Mouse (Mus musculus): ENCODE measurements at regions not wholly inside any gene's neighbourhood (a gene's known extent, or its start where the extent isn't known, plus 50 kb on each side); places are given as distances from the start of the nearest gene placed in this dataset.

DNA sequence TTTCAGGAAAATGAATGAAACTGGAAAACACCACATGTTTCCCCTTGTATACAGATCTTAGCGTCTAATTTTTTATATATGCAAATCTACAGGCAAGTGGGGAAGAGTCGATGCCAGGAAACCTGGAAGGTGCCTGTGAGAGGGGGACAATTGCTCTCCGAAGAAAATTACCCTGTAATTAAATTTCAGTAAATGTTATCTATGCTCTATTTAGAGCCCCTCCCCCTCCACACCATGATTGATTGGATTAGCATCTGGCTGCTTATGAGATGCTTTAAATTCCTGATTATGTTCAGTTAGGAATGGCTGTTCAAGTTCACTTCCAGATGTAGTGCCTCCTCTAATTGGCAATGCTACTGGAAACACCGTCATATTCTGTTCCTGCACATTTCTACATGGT lies 325.0 kb downstream of the Slc30a10 start:
- H3K4me2 ChIP-seq (ENCODE audit: low read depth, low read length), result no peak overlapping the region
- H3K4me1 ChIP-seq (ENCODE audit: control insufficient read depth, insufficient read depth, low read length), result no peaks in the 10 kb centered on the region
- no peak for ATAC-seq
- no peak overlapping the region for H3K9ac ChIP-seq (ENCODE audit: low read depth, low read length)
- no peak overlapping the region for H3K27ac ChIP-seq (ENCODE audit: low read length)
- H3K4me3 ChIP-seq (ENCODE audit: low read length), result no peak overlapping the region
- WGBS, result 65% methylated on average over 4 of the region's 4 CpGs
- no peaks in the 10 kb centered on the region for H3K9me3 ChIP-seq (ENCODE audit: control insufficient read depth, low read length)
- H3K36me3 ChIP-seq (ENCODE audit: control insufficient read depth, insufficient read depth, low read length), result no peaks in the 10 kb centered on the region
- no peaks in the 10 kb centered on the region for H3K27me3 ChIP-seq (replicated peaks; ENCODE audit: control insufficient read depth, insufficient read depth, low read length)

DNA sequence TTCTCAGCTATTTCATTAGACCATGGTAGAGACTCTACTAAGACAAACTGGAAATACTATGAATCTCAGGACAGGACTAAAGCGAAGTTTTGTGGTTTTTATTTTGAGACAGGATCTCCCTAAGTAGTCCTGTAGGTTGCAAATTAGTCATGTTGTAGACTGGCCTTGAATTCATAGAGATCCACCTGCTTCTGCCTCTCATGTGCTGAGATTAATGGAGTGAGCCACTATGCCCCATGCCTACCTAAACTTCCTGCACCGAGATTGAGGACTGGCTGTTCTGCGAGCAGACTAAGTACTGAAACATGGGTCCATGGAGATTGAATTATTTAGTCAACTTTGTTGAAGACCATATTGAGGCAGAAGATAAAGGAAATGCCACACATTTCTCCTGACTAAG lies 315.0 kb downstream of the Lyplal1 start:
- no peak overlapping the region for H3K4me2 ChIP-seq (ENCODE audit: low read depth, low read length)
- ATAC-seq, result no peak
- no peak overlapping the region for H3K4me3 ChIP-seq (ENCODE audit: low read length)
- 85% methylated on average over 3 of the region's 3 CpGs for WGBS
- no peaks in the 10 kb centered on the region for H3K27me3 ChIP-seq (replicated peaks; ENCODE audit: control insufficient read depth, insufficient read depth, low read length)
- H3K36me3 ChIP-seq (ENCODE audit: control insufficient read depth, insufficient read depth, low read length), result no peaks in the 10 kb centered on the region
- no peaks in the 10 kb centered on the region for H3K4me1 ChIP-seq (ENCODE audit: control insufficient read depth, insufficient read depth, low read length)
- no peak overlapping the region for H3K9ac ChIP-seq (ENCODE audit: low read depth, low read length)
- H3K9me3 ChIP-seq (ENCODE audit: control insufficient read depth, low read length), result no peaks in the 10 kb centered on the region
- no peak overlapping the region for H3K27ac ChIP-seq (ENCODE audit: low read length)

DNA sequence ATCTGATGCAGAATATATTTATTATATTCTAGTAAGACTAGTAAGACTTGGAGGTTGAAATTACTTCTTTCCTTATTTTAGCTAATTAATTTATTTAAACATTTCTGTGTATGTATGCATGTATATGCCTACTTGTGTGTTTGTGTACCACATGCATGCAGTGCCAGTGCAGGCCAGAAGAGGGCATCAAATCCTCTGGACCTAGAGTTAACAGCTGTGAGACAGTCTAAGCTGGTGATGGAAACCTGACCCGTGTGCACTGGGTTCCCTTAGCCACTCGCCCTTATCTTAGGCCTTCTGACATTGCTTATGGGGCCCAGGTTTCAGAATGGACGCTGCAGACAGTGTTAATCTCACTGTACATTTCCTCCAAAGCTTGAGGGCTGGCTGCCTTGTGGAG lies 302.2 kb downstream of the Lyplal1 start:
- no peak for ATAC-seq
- H3K4me2 ChIP-seq (ENCODE audit: low read depth, low read length), result no peak overlapping the region
- 89% methylated on average over 3 of the region's 3 CpGs for WGBS

DNA sequence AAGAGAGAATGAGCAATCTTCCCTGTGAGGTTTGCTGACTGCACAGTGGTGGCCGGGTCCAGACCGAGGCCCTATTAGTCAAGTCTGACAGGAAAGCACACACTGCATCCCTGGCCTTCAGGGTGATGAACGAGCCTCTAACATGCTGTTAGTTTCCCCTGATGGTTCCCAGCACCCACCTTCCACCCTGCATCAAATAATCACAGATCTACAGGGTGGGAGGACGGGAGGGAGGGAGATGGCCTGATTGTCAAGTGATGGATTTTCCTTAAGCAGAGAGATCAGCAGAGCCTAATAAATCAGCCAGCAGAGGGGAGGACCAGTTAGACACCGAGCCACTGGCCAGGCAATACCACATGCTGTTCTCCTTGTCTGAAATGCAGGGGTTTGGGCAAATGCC lies 298.1 kb downstream of the Lyplal1 start:
- no peak for ATAC-seq
- no peaks in the 10 kb centered on the region for H3K36me3 ChIP-seq (ENCODE audit: control insufficient read depth, insufficient read depth, low read length)
- H3K9me3 ChIP-seq (ENCODE audit: control insufficient read depth, low read length), result no peaks in the 10 kb centered on the region
- H3K4me3 ChIP-seq (ENCODE audit: low read length), result no peak overlapping the region
- no peak overlapping the region for H3K4me2 ChIP-seq (ENCODE audit: low read depth, low read length)
- no peak overlapping the region for H3K9ac ChIP-seq (ENCODE audit: low read depth, low read length)
- 31% methylated on average over 5 of the region's 5 CpGs for WGBS
- no peak overlapping the region for H3K27ac ChIP-seq (ENCODE audit: low read length)
- H3K27me3 ChIP-seq (replicated peaks; ENCODE audit: control insufficient read depth, insufficient read depth, low read length), result no peaks in the 10 kb centered on the region
- H3K4me1 ChIP-seq (ENCODE audit: control insufficient read depth, insufficient read depth, low read length), result no peaks in the 10 kb centered on the region

More for the DNA sequence above, 302.2 kb downstream of the Lyplal1 start:
- H3K27me3 ChIP-seq (replicated peaks; ENCODE audit: control insufficient read depth, insufficient read depth, low read length), result no peaks in the 10 kb centered on the region
- H3K9me3 ChIP-seq (ENCODE audit: control insufficient read depth, low read length), result no peaks in the 10 kb centered on the region
- H3K9ac ChIP-seq (ENCODE audit: low read depth, low read length), result no peak overlapping the region
- no peak overlapping the region for H3K27ac ChIP-seq (ENCODE audit: low read length)
- no peaks in the 10 kb centered on the region for H3K36me3 ChIP-seq (ENCODE audit: control insufficient read depth, insufficient read depth, low read length)
- no peaks in the 10 kb centered on the region for H3K4me1 ChIP-seq (ENCODE audit: control insufficient read depth, insufficient read depth, low read length)
- H3K4me3 ChIP-seq (ENCODE audit: low read length), result no peak overlapping the region

DNA sequence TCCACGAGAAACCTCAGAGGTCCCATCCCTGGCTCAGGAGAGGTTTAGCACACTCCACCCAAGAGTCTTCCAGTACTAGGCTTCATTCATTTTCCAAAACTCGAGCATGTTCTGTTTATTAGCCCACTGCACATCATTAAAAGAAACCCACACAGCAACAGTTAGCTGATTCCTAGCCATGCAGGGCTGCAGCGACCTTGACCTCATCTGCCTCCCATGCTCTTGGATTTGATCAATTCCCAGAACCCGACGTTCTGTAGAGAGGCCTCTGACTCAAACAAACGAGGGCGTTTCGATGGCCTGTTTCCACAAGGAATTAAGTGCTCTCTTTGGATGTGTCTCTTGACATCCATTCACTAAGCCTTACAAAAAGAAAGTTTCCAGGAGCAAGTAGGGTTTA lies 294.9 kb downstream of the Lyplal1 start:
- Histone ChIP-seq H3K4me1 (ENCODE audit: control insufficient read depth, insufficient read depth, low read length) (no peaks in the 10 kb centered on the region), H3K27me3 (replicated peaks; ENCODE audit: control insufficient read depth, insufficient read depth, low read length) (no peaks in the 10 kb centered on the region), H3K27ac (ENCODE audit: low read length) (no peak overlapping the region), H3K36me3 (ENCODE audit: control insufficient read depth, insufficient read depth, low read length) (no peaks in the 10 kb centered on the region), H3K9me3 (ENCODE audit: control insufficient read depth, low read length) (no peaks in the 10 kb centered on the region), H3K4me3 (ENCODE audit: low read length) (no peak overlapping the region), H3K9ac (ENCODE audit: low read depth, low read length) (no peak overlapping the region), H3K4me2 (ENCODE audit: low read depth, low read length) (no peak overlapping the region)
- whole genome bisulfite sequencing, result 59% methylated on average over 8 of the region's 8 CpGs
- no peak for ATAC-seq

DNA sequence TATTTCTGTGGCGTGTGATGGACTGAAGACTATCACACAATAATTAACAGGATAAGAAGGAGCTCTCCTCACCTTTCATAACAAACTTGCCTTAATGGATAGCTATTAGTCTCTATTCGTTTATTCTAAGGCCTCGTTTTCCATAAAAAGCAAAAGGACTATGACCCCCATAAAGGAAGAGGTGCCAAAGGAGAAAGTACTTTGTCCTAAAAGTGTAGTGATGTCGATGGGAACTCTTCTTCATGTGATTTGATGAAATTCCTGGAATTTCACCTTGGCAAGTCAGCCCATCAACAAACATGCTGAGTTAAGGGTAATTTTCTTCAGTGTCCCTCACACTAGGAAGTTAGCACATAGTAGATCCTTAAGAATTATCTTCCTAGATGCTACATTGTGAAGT lies 293.9 kb downstream of the Lyplal1 start:
- ATAC-seq, result no peak
- Histone ChIP-seq H3K36me3 (ENCODE audit: control insufficient read depth, insufficient read depth, low read length) (no peaks in the 10 kb centered on the region), H3K4me2 (ENCODE audit: low read depth, low read length) (no peak overlapping the region), H3K9me3 (ENCODE audit: control insufficient read depth, low read length) (no peaks in the 10 kb centered on the region), H3K27me3 (replicated peaks; ENCODE audit: control insufficient read depth, insufficient read depth, low read length) (no peaks in the 10 kb centered on the region), H3K27ac (ENCODE audit: low read length) (no peak overlapping the region), H3K9ac (ENCODE audit: low read depth, low read length) (no peak overlapping the region), H3K4me1 (ENCODE audit: control insufficient read depth, insufficient read depth, low read length) (no peaks in the 10 kb centered on the region), H3K4me3 (ENCODE audit: low read length) (no peak overlapping the region)
- WGBS, result 59% methylated on average over 4 of the region's 4 CpGs

DNA sequence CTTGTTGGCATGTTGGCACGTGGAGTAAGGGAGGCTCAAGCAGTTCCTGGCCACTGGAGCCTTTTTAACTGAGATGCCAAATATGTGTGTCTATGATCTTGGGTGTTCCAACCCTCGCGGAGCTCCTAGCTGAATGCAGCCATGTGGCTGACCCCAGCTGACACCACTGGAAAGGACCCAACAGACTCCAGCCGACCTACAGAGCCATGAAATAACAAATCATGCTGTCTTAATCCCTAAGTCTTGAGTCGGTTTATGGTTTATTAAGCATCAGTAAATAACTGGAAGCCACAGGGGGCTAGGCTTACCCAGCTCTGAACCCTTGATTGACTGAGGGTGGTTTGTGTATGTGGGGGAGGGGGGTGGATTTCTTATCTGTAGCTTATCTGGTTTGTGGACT lies 293.2 kb downstream of the Lyplal1 start:
- 36% methylated on average over 5 of the region's 5 CpGs for WGBS
- Histone ChIP-seq H3K9ac (ENCODE audit: low read depth, low read length) (no peak overlapping the region), H3K36me3 (ENCODE audit: control insufficient read depth, insufficient read depth, low read length) (no peaks in the 10 kb centered on the region), H3K27me3 (replicated peaks; ENCODE audit: control insufficient read depth, insufficient read depth, low read length) (no peaks in the 10 kb centered on the region), H3K4me1 (ENCODE audit: control insufficient read depth, insufficient read depth, low read length) (no peaks in the 10 kb centered on the region), H3K4me2 (ENCODE audit: low read depth, low read length) (no peak overlapping the region), H3K4me3 (ENCODE audit: low read length) (no peak overlapping the region), H3K27ac (ENCODE audit: low read length) (no peak overlapping the region), H3K9me3 (ENCODE audit: control insufficient read depth, low read length) (no peaks in the 10 kb centered on the region)
- 0 out of 2 replicates have a peak, but pooled peaks have one; percentile 31 for ATAC-seq

DNA sequence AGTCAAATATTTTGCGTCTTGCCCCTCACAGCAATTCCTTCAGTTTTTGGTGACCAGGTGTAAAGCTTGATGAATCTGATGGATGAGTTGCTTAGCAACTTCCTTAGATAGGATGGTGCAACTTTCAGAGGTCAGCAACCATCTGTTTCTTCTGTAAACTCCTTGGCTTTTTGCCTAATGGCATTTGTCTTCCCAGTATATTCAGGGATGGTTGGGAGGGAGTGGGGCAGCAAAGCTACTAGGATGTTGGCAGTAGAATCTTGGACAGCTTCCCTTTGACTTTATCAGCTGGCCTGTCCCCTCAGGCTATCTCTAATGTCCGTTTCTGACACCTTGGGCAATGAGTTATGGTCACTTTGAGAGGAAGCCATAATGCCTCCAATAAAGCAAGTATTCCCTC lies 289.1 kb downstream of the Lyplal1 start:
- ATAC-seq, result no peak
- H3K27me3 ChIP-seq (replicated peaks; ENCODE audit: control insufficient read depth, insufficient read depth, low read length), result no peaks in the 10 kb centered on the region
- no peak overlapping the region for H3K27ac ChIP-seq (ENCODE audit: low read length)
- H3K4me2 ChIP-seq (ENCODE audit: low read depth, low read length), result no peak overlapping the region
- no peaks in the 10 kb centered on the region for H3K9me3 ChIP-seq (ENCODE audit: control insufficient read depth, low read length)
- H3K4me1 ChIP-seq (ENCODE audit: control insufficient read depth, insufficient read depth, low read length), result no peaks in the 10 kb centered on the region
- WGBS, result 60% methylated on average over 2 of the region's 2 CpGs
- H3K36me3 ChIP-seq (ENCODE audit: control insufficient read depth, insufficient read depth, low read length), result no peaks in the 10 kb centered on the region
- no peak overlapping the region for H3K4me3 ChIP-seq (ENCODE audit: low read length)
- no peak overlapping the region for H3K9ac ChIP-seq (ENCODE audit: low read depth, low read length)

DNA sequence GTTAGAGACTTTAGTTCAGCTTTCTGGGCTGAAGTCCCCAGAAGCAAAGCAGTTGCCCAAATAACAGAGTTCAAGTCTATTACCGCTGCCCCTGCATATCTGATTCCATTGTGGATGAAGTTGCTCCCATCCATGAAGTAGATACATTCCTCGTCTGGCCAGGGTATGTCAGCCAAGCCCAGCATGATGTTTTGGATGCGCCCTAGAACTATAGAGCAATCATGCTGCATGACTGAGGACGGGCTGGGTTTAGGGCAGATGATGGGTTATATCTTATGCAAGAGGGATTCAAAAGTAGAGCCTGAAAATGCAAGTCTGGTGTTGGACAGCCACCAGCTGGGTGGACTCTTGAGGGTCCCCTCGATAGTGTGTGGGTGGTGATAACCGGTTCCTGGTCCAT lies 288.6 kb downstream of the Lyplal1 start:
- no peak overlapping the region for H3K9ac ChIP-seq (ENCODE audit: low read depth, low read length)
- 89% methylated on average over 6 of the region's 6 CpGs for WGBS
- no peak for ATAC-seq
- H3K27me3 ChIP-seq (replicated peaks; ENCODE audit: control insufficient read depth, insufficient read depth, low read length), result no peaks in the 10 kb centered on the region
- H3K4me3 ChIP-seq (ENCODE audit: low read length), result no peak overlapping the region
- H3K9me3 ChIP-seq (ENCODE audit: control insufficient read depth, low read length), result no peaks in the 10 kb centered on the region
- no peak overlapping the region for H3K4me2 ChIP-seq (ENCODE audit: low read depth, low read length)
- H3K27ac ChIP-seq (ENCODE audit: low read length), result no peak overlapping the region
- no peaks in the 10 kb centered on the region for H3K4me1 ChIP-seq (ENCODE audit: control insufficient read depth, insufficient read depth, low read length)
- H3K36me3 ChIP-seq (ENCODE audit: control insufficient read depth, insufficient read depth, low read length), result no peaks in the 10 kb centered on the region

DNA sequence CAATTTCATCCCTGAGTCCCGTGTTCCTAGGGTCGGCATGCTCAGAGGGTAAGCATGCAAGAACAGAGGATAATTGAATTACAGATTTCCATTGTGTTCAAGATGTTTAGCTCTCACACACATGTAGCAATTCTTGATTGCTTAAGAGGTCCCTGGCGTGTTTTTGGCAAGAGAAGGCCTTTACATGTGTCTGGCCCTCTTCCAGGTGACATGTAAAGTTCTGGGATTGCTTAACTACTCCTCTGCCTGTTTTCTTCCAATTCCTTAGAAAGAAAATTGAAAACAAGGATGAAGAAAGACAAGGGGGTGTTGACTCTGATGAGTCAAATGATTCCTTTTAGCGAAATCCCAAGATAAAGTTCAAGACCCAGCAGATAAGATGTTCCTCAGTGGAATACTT lies 285.1 kb downstream of the Lyplal1 start:
- WGBS, result 87% methylated on average over 4 of the region's 4 CpGs
- Histone ChIP-seq H3K4me3 (ENCODE audit: low read length) (no peak overlapping the region), H3K4me2 (ENCODE audit: low read depth, low read length) (no peak overlapping the region), H3K27me3 (replicated peaks; ENCODE audit: control insufficient read depth, insufficient read depth, low read length) (no peaks in the 10 kb centered on the region), H3K36me3 (ENCODE audit: control insufficient read depth, insufficient read depth, low read length) (no peaks in the 10 kb centered on the region), H3K4me1 (ENCODE audit: control insufficient read depth, insufficient read depth, low read length) (0 out of 2 replicates have a peak, but pooled peaks cover 2% of the 10 kb centered on the region), H3K9ac (ENCODE audit: low read depth, low read length) (no peak overlapping the region), H3K9me3 (ENCODE audit: control insufficient read depth, low read length) (no peaks in the 10 kb centered on the region), H3K27ac (ENCODE audit: low read length) (no peak overlapping the region)
- ATAC-seq, result no peak
